Mouse (Mus musculus): ENCODE data around the gene Usp7.

The Usp7 gene

DNA sequence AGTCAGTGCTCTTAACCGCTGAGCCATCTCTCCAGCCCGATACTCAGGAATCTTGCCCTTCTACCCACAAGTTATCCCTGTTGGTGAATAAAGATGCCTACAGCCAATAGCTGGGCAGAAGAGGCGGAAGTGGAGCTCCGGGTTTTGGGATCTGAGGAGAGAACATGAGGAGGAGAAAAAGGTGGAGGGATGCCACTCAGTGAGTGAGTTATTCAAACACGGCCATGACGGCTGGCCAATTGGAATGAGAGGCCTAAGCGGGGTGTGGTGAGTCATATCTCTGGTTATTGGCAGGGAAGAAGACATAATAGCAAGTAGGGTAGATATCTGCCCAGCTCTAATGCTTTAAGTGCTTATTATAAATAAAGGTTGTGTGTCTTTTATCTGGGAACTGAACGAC is 43.2 kb downstream of the Usp7 start:
- 96% methylated on average over 8 of the region's 8 CpGs for WGBS

DNA sequence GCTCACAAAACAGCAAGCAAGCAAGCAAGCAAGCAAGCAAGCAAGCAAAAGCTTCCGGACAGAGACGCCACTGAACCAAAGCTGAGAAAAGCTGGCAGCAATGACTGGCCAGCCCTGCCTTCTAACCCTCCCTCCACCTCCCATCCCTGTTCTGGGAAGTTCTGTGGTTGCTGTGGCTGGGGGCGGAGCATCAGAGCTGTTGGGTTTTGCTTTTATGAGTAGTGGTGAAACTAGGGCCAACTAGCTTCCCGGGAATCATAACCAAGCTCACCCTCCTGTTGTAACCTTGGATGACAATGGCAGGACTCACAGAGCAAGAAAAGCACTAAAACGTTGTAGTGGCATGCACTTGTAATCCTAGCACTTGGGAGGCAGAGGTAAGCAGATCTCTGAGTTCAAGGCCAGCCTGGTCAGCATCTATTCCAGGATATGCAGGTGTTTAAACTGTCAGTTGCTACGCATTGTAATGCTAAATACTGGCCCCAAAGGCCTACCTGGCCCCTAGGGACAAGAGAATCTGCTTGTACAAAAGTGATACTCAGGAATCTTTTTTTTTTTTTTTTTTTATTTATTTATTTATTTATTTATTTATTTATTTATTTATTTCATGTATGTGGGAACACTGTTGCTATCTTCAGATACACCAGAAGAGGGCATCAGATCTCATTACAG is 43.8 kb downstream of the Usp7 start:
- 82% methylated on average over 6 of the region's 6 CpGs for WGBS

DNA sequence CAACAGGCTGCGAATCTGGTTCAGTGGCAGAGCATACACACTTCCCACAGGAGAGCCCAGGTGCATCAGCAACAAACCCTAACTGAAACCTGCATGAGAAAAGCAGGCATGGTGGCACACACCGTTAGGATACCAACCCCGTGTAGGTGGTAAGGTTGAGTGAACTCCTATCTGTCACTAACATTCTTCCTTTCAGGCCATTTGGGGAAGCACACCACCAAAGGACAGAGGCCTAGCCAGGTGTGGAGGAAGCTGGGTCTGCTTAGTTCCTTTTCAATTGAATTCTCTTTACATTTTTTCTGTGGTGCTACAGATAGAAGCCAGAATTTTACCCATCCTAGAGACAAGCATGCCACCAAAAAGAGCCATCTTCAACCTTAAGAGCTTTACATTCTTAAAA is 44.3 kb downstream of the Usp7 start:
- 88% methylated on average over 3 of the region's 3 CpGs for WGBS

DNA sequence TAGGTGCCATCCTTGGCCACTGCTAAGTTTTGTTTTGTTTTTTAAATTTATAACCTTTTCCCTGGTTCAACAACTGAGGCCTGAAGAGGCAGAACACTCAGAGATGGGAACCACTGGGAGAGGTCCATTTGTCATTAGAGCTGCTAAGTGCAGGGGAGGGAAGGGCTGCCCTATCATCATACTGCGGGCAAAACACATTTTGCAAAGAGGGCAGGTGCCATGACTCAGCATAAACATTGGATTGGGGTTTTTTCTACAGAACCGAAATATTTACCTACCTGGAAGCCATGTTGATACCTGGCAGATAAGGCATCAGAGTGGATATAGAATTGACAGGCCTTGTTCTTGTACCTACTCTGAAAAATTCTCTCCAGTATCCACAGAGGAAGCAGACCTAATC is 45.6 kb downstream of the Usp7 start:
- 95% methylated on average over 2 of the region's 2 CpGs for WGBS

DNA sequence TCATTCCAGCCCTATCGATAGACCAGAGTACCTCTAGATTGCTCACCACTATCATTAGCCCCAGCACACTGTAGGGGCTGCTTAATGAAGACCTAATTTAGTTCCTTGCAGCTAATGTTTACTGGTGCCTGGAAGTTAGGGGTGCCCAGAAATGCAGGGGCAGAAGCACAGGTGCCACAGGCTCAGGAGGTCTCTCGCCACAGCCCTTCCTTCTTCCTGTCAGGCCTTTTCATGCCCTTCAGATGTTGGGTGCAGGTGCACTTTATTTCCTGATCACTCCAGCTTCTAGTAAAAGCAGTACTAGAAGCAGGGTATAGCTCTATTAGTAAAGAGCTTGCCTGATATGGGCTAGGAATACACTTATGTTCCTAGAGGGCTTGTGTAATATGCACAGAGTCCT is 46.4 kb downstream of the Usp7 start:
- 98% methylated on average over 2 of the region's 2 CpGs for WGBS

DNA sequence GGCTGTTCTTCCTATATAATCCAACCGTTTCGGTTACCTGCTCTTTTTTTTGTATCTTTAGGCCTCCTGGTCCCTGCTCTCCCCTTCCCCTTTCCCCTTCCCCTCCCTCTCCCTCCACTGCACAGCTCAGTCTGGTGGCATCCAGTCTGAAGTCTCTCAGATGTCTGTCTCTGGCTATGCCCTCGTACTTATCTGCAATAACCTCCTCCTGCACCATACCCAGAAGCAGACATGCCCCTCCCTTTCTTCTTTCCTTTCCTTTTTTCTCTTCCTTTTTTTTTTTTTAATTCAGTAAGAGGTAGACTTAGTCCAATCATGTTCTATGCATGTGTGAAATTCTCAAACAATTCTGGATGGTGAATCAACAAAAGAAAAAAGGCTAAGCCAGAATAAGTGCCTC is 48.1 kb downstream of the Usp7 start:
- WGBS: 75% methylated on average over 3 of the region's 3 CpGs

DNA sequence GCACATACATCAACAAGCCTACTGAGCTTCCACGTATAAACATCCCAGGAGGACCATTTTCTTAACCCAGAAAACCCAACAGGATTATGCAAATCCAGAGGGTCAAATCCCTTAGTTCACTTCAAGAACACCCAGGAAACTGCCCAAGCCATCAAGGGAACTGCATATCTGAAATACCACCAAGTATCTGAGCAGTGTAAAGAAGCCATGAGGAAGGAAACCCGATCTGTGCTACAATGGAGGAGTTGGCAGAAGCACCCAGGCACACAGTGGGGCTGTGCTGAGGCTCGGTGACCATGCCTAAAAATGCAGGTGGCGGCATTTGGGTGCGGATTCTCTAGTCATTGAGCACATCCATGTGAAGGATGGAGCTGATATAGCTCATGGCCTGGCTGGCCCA is 50.4 kb downstream of the Usp7 start:
- WGBS: 82% methylated on average over 5 of the region's 5 CpGs

DNA sequence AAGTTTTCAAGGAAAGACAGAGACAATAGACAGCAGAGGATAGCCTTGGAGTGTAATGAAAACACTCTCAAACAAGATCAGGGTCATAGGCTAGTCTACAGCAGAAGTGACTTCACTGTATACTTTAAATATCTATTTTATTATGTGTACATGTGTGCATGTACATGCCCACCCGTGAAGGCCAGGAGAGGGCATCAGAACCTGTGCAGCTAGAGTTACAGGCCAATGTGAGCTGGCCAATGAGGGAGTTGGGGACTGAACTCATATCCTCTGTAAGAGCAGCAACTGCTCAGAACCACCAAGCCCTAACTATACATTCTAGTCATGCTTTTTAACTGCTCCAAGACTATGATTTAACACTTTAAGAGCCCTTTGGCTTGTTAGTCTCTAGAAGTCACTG is 51.0 kb downstream of the Usp7 start:
- WGBS: 48% methylated on average over 1 of the region's 1 CpGs

DNA sequence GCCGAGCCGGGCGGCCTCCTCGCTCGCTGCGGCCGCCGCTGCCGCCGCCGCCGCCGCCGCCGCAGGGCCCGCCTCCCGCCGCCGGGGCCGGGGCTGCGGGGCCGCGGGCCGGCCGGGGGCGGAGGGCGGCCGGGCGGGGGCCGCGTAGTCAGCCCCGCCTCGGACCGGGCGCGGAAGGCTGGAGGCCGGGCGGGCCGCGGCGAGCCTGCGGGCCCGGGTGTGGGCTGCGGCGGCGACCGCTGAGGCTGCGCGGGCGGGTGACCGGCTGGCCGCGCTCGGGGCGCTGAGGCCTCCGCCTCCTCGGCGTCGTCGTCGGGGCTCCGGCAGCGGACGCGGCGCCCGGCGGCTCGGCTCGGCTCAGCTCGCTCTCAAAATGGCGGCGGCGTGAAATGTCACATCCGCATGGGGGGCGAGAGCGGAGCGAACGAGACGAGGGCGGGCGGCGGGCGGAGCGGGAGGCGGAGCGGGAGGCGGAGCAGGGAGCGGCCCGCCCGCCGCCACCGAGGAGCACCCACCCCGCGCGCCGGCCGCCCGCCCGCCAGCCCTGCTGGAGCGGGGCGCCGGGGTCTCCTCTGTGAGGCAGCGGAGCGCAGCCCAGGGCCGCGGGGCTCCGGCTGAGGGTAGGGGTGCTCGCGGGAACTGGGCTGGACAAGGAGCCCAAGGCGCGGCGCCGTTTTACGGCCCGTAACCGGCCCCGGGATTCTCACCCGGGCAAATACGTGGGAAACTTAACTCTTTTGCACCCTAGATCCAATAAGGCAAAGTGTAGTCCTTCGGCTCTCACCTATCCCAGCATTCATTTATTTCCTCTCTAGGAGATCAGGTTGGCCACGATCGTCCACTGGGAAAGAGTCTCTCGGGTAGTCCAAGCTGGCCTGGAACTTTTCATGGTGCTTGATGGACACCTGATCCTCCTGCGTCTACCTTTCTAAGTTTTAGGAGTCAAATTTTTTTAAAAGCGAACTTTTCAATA is 53.3 kb downstream of the Usp7 start:
- 6% methylated on average over 122 of the region's 126 CpGs for WGBS

DNA sequence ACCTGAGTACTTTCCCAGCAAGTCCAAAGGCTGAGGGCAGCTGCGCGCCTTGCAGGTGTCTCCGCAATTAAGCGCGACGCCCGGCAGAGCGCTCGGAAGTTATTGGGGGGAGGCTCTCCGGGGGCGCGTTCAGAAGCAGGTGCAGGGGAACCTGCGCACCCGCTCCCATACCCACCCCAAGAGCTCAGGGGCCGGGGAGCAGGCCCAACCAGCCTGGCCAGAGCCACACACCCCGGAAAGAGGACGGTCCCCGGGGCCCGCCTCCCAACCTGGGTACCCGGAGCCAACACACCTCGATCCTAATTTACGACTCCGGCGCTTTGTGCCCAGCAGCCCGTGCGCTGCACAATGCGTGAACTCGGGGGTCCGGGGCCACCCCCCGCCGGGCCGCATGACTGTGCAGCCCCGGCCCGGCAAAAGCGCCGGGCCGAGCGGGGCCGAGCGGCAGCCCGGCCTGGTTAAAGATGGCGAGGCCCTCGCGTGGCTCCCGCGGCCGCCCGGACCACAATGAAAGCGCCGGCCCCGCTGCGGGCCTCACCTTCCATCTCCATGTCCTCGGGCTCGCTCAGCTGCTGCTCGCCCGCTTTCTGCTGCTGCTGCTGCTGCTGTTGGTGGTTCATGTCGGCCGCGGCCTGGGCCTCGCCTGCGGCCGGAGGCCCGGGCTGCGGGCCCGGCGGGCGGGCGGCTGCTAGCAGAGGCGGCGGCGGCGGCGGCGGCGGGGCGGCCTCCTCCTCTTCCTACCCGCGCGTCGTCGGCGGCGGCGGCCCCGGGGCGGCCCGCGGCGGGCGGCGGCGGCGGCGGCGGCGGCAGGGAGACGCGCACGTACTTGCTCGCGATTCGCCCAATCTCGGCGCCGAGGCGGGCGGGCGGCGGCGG is 54.2 kb downstream of the Usp7 start:
- WGBS: 1% methylated on average over 107 of the region's 110 CpGs

DNA sequence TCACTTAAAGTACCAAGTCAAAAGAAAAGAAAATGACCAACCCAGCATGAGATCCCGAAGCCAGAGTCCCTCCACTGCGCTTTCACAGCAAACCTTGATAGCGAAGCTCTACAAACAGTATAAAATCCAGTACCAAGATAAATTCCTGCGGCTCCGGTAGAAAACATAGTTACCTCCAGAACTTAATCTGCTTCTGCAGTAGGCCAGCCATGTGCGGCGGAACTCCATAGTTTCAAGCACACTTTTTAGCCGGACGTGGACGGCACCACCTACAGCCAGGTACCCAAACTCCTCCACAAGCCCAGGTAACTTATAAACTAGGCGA is 54.8 kb downstream of the Usp7 start:
- WGBS: under 1% methylated on average over 11 of the region's 11 CpGs

DNA sequence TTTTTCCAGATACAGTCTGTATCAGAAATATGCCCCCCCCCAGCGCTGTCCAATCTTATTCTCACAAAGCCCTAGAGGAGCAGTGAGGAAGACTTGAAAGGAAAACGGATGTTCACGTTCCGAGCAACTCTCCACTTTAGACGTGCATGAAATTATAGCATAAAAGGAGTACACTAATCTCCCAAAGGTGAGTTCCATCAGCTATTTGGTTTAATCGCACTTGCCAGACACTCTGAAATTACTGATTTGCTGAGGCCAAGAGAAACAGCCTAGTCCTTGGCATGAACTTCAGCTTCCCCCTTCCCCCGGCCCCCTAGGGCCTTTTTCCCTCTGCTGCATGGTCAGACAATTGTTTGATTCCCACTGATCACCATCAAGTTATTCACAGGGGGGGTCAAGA is 55.4 kb downstream of the Usp7 start:
- WGBS: 4% methylated on average over 7 of the region's 7 CpGs

DNA sequence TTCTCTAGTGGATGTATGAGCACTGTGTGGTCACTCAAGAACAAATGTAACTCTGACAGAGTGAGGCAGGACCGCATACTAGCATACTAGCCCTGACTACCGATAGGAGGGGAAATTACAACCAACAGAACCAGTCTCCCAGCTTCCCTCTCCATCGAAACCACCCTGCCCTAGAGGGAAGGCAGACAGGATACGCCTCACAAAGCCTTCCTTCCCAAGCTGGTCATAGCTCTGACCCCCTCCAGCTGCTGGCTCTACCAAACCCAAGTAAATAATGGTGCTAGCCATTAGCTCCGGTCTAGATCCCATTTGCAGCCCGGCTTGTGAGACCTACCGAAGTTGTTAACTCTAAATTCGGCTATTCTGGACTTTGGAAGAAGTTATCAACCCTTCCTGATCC is 56.1 kb downstream of the Usp7 start:
- 6% methylated on average over 8 of the region's 8 CpGs for WGBS

DNA sequence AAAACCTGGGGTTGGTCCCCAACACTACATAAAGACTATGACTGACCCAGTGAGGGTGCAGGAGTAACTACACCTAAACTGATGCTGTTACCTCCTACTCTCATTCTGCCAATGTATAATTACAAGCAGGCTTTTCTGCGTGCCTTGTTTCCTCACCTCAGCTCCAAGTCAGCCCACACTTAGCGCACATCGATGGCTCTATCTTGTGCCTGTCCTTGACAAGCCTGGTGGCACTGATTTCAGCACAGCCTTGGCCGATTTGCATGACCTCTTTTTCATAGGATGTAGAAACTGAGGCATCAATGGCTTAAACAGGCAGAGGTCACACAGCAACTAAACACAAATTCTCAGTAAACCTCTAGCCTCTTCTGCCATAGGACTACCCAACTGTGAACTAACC is 57.4 kb downstream of the Usp7 start:
- 35% methylated on average over 4 of the region's 4 CpGs for WGBS

DNA sequence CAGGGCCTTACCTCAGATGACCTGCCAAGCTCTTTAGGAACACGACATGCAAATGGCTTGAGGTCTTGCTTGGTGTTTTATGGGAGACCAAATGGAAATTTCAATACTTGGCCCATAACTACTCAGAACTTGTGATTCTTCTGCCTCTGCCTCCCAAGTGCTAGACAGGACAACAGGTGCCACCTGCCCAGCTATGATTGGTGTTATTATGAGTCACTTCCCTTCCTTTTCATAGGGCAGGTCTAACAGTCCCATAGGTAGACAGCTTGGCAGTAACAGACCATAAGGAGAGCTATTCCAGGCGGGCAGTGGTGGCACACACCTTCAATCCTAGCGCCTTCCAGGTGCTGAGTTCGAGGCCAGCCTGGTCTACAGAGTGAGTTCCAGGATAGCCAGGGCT is 58.5 kb downstream of the Usp7 start:
- WGBS: 75% methylated on average over 4 of the region's 4 CpGs

DNA sequence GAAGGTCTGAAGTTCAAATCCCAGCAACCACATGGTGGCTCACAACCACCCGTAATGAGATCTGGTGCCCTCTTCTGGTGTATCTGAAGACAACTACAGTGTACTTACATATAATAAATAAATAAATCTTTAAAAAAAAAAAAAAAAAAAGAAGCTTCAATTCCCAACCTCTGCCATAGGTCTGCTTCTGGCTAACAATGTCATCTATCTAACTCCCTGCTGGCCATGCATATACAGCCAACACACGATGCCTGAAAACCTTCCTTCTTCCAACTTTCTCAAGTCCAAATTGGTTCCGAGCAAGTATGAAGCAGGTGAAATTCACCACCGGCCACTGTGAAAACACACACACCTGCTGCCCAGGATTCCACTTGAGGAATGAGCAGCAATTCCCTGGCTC is 59.7 kb downstream of the Usp7 start:
- 73% methylated on average over 4 of the region's 4 CpGs for WGBS

DNA sequence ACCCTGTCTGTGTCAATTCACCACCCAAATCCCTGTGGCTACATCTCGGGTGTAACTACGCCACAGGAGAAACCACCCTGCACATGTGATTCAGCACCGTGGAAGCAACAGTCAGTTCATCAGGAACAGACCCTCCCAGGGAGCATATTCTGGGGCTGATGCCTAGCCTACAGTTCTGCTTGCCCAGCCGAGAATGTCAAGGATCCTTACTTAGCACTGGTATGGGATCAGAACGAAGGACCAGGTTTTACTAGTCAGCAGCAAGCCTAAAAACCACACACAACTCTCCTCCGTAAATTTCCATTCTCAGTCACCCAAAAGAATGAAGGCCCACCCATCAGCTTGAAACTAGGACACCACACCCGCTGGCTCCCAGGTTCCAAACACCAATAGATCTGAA is 60.5 kb downstream of the Usp7 start:
- 57% methylated on average over 7 of the region's 7 CpGs for WGBS

DNA sequence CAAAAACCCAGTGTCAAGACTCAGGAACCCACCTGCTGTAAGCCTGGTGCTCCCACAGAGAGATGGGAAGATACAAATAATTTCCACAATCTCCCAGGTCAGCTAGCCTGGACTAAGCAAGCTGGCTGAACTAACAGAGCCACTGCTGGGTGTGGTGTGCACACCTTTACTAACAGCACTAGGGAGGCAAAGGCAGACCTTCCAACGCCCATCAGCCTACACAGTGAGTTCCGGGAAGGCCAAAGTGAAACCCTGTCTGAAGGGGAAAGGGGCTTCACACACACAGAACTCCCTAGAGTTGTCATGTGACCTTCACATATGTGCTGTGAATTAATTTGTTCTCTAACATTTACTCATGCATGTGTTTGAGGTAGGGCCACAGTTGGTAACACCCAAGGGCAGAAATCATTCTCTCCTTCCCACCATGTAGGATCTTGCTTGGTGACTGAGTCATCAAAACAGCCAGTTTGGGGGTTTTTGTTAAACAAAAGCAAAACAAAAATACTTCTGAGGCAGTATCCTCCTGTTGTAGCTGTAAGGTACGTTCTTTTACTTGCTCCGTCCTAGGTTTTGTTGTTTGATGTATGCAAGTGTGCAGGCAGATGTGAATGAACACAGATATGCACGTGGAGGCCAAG is 63.9 kb downstream of the Usp7 start:
- 77% methylated on average over 5 of the region's 5 CpGs for WGBS

DNA sequence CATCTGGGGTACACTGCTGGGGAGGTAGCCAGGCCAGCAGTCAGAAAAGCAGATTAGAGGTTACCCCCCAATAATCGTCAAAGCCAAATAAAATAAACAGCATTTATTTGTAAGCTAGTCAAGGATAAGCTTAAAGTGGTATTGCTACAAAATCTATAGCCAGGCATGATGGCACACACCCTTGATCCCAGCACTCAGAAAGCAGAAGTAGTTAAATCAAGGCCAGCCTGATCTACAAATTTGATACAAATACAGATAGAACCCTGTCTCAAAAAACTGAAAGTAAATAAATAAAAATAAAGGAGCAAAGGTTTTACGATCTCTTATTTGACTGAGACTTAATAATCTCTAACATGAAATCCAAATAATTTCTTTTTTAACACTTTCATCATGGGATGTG is 66.3 kb downstream of the Usp7 start:
- 84% methylated on average over 2 of the region's 2 CpGs for WGBS

DNA sequence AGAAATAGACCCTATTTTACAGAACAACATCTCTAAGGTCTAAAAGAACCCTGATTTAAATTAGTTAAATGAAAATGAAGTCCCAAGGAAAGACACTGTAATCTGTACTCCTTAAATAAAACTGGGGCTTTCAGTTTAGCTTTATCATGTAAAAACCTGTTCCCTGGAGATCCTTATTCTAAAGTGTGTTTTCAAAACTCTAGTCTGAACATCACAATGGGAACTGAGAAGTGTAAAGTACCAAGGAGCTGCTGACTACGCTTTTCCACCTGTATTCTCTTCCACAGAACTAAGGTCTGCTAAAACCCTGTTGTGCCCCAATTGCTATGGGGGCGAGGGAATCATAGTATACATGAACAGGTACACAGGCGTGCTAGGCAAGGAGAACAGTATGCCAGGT is 68.1 kb downstream of the Usp7 start:
- WGBS: 71% methylated on average over 3 of the region's 3 CpGs

DNA sequence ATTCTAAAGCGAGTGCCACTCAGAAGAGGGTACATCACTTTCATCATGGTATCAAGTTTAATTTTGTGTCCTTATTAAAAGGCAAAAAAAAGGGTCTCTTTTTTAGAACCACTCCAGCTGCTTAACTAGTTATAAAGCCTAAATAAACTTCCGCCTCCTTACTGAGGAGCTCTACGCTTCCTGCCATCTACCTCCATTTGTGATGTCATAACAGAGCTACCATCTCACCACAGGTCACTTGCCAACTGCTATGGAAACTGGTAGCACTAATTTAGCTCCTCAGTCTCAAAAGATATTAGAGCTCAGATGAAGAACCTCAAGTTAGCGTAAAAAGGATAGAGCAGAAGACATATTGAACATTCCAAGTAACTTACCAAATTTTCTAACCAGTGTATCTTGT is 71.7 kb downstream of the Usp7 start:
- 67% methylated on average over 4 of the region's 4 CpGs for WGBS

DNA sequence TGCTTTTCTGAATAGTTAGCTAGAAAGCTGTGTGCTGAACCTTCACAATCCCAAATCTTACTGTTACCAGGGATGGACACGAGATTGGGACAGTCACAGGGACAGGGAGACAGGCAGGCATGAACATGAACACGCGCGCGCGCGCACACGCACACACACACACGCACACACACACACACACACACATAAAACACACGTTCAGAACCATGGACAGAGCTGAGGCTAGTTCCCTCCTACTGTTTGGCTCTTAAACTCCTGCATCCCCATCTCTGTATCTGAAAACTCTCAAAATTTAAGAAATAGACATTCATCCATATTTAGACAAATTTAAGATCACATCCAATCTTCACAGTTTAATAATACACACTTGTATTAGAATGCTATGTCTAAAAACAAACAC is 74.4 kb downstream of the Usp7 start:
- WGBS: 85% methylated on average over 10 of the region's 10 CpGs
